In genomic region chr7:140154218-140154927, GRCm38 (mm10) we compare ENCODE assay signal across 8 mouse cellular contexts. TPM values are rescaled to one million over a fixed set of nuclear protein-coding genes. Genes with fewer than 3 reads are reported as not detected.
DNase-seq lines count a peak whose midpoint lies in the region; ATAC-seq lines count a peak whose summit lies in the region.

Gene Sprn, minus strand, starts transcription at chr7:140154877.

- peak within 1 kb of the TSS; percentile 56 for H3K4me2 ChIP-seq in heart, embryonic 12.5 days

- no peak for ATAC-seq in heart, embryonic 12.5 days (ENCODE audit: insufficient number of reproducible peaks, low FRiP score)

- no peak within 1 kb of the TSS for H3K9ac ChIP-seq in heart, embryonic 12.5 days

- DNase-seq in heart, postnatal 4 days: no peak
- peak; percentile 10 for DNase-seq in embryo, embryonic 10 days (ENCODE audit: low spot score)
- peak; percentile 11 to 13 for DNase-seq in heart, postnatal 14 days
- DNase-seq in left cerebral cortex, postnatal 36 days (ENCODE audit: low spot score in 2 of 2): peak; percentile 80 to 84
- DNase-seq in right cerebral cortex, adult 18-20 months: peak; percentile 89
- no peak for DNase-seq in thymus, postnatal 0 days (ENCODE audit: low spot score)
- no peak for DNase-seq in kidney, postnatal 36 days

- 4% methylated on average over 28 of the region's 28 CpGs for WGBS in heart, embryonic 12.5 days

- peaks cover 15% of the 10 kb centered on the region for H3K4me1 ChIP-seq in heart, embryonic 12.5 days (replicated peaks)

- H3K4me3 ChIP-seq in heart, embryonic 12.5 days: peak within 1 kb of the TSS; percentile 27

- intact Hi-C loops in heart, postnatal 14 days (cut with DNase I): no loop called here
- intact Hi-C loops in left cerebral cortex, postnatal 36 days (cut with DNase I): loop anchor here (10.0 kb wide), 1 partner anchor 580 kb away; no protein-coding TSS in a partner anchor

- H3K9me3 ChIP-seq in heart, embryonic 12.5 days (replicated peaks): no peaks in the 10 kb centered on the region

- peaks cover 68% of the 10 kb centered on the region for H3K27me3 ChIP-seq in heart, embryonic 12.5 days (replicated peaks)

- no peak within 1 kb of the TSS for H3K27ac ChIP-seq in heart, embryonic 12.5 days (ENCODE audit: poor library complexity, severe bottlenecking)

- peaks cover 4% of the 10 kb centered on the region; the same call in 1 of the 2 replicates for H3K36me3 ChIP-seq in heart, embryonic 12.5 days

RNA-seq across cellular contexts. Expression of gene Sprn, which starts in this region (rescaled TPM):
- 0.08 TPM in 1 of 2 replicates, not detected in the other for polyA plus RNA-seq in heart, embryonic 12.5 days (2016; fragmentation: Nextera tagmentation; extraction: Ambion mirVana)
- total RNA-seq in heart, postnatal 4 days (2021): under 1 TPM; 0.17 to 0.27 TPM
- under 1 TPM; 0.32 to 0.41 TPM for total RNA-seq in heart, postnatal 14 days (2021)
- total RNA-seq in left cerebral cortex, postnatal 36 days (2021): 100 to 1,000 TPM; 141 to 186 TPM
- polyA plus RNA-seq in thymus, postnatal 0 days (2015; fragmentation: Nextera tagmentation; extraction: Ambion mirVana): 0.06 and 0.07 TPM in 2 replicates

Comparison
In these comparisons a context has a peak if more than half of its experiments do, and no peak if none do; other contexts are left out.
1. RNA of gene Sprn (total RNA-seq): 141 to 186 TPM in left cerebral cortex, postnatal 36 days; 0.32 to 0.41 TPM in heart, postnatal 14 days and 0.17 to 0.27 TPM in heart, postnatal 4 days; every median in the first group is over 100 times any median in the second.
2. Peak in DNase-seq in heart, postnatal 14 days; RNA of the gene not detected or under 1 TPM.
3. DNase-seq: peak in embryo, embryonic 10 days (single experiment), left cerebral cortex, postnatal 36 days (2 of 2) and right cerebral cortex, adult 18-20 months (single experiment); none in heart, postnatal 4 days (single experiment), thymus, postnatal 0 days (single experiment) and kidney, postnatal 36 days (0 of 2).